Mouse (Mus musculus): ENCODE data around the gene Cgas.

DNA sequence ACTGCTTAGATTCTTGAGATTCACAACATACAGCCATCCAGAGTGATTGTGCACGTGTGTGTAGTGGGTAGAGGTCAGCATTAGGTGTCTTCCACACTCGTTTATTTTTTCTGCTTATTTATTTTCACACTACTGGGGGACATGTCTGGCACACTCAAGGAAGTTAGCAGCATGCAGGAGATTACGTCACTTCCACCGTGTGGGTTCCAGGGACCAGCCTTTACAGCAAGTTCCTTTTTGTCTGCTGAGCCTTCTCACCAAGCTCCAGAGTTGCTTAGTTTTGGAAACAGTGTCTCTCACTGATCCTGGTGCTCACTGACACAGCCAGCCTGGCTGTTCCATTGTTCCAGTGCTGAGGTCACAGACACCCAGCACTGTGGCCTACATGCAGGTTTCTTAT, 8.3 kb upstream of the Cgas start:
- TF ChIP-seq CTCF (IDR thresholded peaks at IDR 0.05; ENCODE audit: borderline replicate concordance, insufficient read depth, low read length) (no peak), POLR2A (IDR thresholded peaks at IDR 0.05; ENCODE audit: low read depth, low read length) (no peak)

Data from embryonic fibroblast, embryonic 13.5 days (primary cell).